Mouse (Mus musculus) limb, embryonic 12.5 days (tissue): ENCODE measurements around the gene Tbxas1. TPM values are rescaled to one million over a fixed set of nuclear protein-coding genes. Genes with fewer than 3 reads are reported as not detected.
A peak's percentile ranks its signal among the peaks of the same experiment; 100 is the strongest.

Source experiments
- ATAC-seq: fragments of 200-750 bp; cut with Nextera tagmentation; 2 replicates; pipeline ENCODE4 v1.8.0; 2017; ENCODE audit warnings: low read depth, moderate TSS enrichment; ENCODE audit not compliant: insufficient number of reproducible peaks, insufficient read depth, low FRiP score, low TSS enrichment
- H3K27ac ChIP-seq: fragments of 300-500 bp; sonication (generic); 2 replicates; pipeline ENCODE4 v1.5.1; 2016; ENCODE audit warnings: mild to moderate bottlenecking, moderate library complexity
- H3K27me3 ChIP-seq: fragments of 300-500 bp; sonication (generic); 2 replicates; pipeline ENCODE4 v1.6.1; 2016; ENCODE audit warnings: mild to moderate bottlenecking, moderate library complexity
- H3K36me3 ChIP-seq: fragments of 300-500 bp; sonication (generic); 2 replicates; pipeline ENCODE4 v1.6.1; 2016; ENCODE audit warnings: mild to moderate bottlenecking, moderate library complexity
- H3K4me1 ChIP-seq: fragments of 300-500 bp; sonication (generic); replicated peaks from 2 replicates; pipeline ENCODE4 v1.6.1; 2016
- H3K4me2 ChIP-seq: fragments of 300-500 bp; sonication (generic); 2 replicates; pipeline ENCODE4 v1.6.1; 2016; ENCODE audit warnings: mild to moderate bottlenecking, moderate library complexity
- H3K4me3 ChIP-seq: fragments of 300-500 bp; sonication (generic); replicated peaks from 2 replicates; pipeline ENCODE4 v1.5.1; 2016; ENCODE audit warnings: mild to moderate bottlenecking
- H3K9ac ChIP-seq: fragments of 300-500 bp; sonication (generic); replicated peaks from 2 replicates; pipeline ENCODE4 v1.6.1; 2016; ENCODE audit warnings: mild to moderate bottlenecking, moderate library complexity
- H3K9me3 ChIP-seq: fragments of 300-500 bp; sonication (generic); 2 replicates; pipeline ENCODE4 v1.6.1; 2016; ENCODE audit warnings: mild to moderate bottlenecking, moderate library complexity
- WGBS: fragments of 180-500 bp; shearing (Covaris S2); methylation state at CpG from one replicate; pipeline ENCODE4 v1.1.7; 2016; 5-methylcytosine and 5-hydroxymethylcytosine counted together
- polyA plus RNA-seq: library from polyadenylated mRNA; unstranded; fragments of >200 nt; fragmentation: Nextera tagmentation; extraction: Ambion mirVana; gene quantifications from 2 replicates; pipeline ENCODE4 v1.2.1, GENCODE M21; 2016

The Tbxas1 gene
- polyA plus RNA-seq, 1 experiment from 2014 or later = 1.1 TPM

GRCm38 (mm10) chr6:39052636-39053035 is 177.4 kb downstream of the Tbxas1 start:
- H3K4me1 ChIP-seq = peaks cover 26% of the 10 kb centered on the region
- H3K4me2 ChIP-seq = no peak overlapping the region
- H3K27ac ChIP-seq = no peak overlapping the region
- WGBS = 91% methylated on average over 4 of the region's 4 CpGs
- no peaks in the 10 kb centered on the region for H3K9me3 ChIP-seq
- H3K9ac ChIP-seq = no peak overlapping the region
- H3K36me3 ChIP-seq = no peaks in the 10 kb centered on the region
- H3K27me3 ChIP-seq = 0 out of 2 replicates have a peak, but pooled peaks cover 8% of the 10 kb centered on the region
- no peak overlapping the region for H3K4me3 ChIP-seq
- ATAC-seq = no peak

- H3K36me3 ChIP-seq = no peaks in the 10 kb centered on the region
- H3K27me3 ChIP-seq = 0 out of 2 replicates have a peak, but pooled peaks cover 8% of the 10 kb centered on the region
- H3K9ac ChIP-seq = no peak overlapping the region
- H3K4me3 ChIP-seq = no peak overlapping the region
- H3K27ac ChIP-seq = peak overlapping the region; percentile 74
- peak; percentile 35; the same call in 1 of the 2 replicates for ATAC-seq
- no peak overlapping the region for H3K4me2 ChIP-seq
- 47% methylated on average over 13 of the region's 13 CpGs for WGBS
- no peaks in the 10 kb centered on the region for H3K9me3 ChIP-seq
- peaks cover 26% of the 10 kb centered on the region for H3K4me1 ChIP-seq
These were observed 179.1 kb downstream of the Tbxas1 start for GRCm38 (mm10) chr6:39054206-39054864.

GRCm38 (mm10) chr6:39054878-39055508 is 179.8 kb downstream of the Tbxas1 start:
- peak overlapping the region; percentile 74; the same call in 1 of the 2 replicates for H3K27ac ChIP-seq
- peaks cover 26% of the 10 kb centered on the region for H3K4me1 ChIP-seq
- H3K4me3 ChIP-seq = no peak overlapping the region
- no peaks in the 10 kb centered on the region for H3K36me3 ChIP-seq
- no peak; the same call in 1 of the 2 replicates for ATAC-seq
- no peak overlapping the region for H3K9ac ChIP-seq
- WGBS = 64% methylated on average over 6 of the region's 6 CpGs
- H3K27me3 ChIP-seq = 0 out of 2 replicates have a peak, but pooled peaks cover 6% of the 10 kb centered on the region
- H3K4me2 ChIP-seq = no peak overlapping the region
- no peaks in the 10 kb centered on the region for H3K9me3 ChIP-seq

- Histone ChIP-seq H3K27me3 (0 out of 2 replicates have a peak, but pooled peaks cover 6% of the 10 kb centered on the region), H3K4me1 (peaks cover 28% of the 10 kb centered on the region), H3K4me3 (no peak overlapping the region), H3K9me3 (no peaks in the 10 kb centered on the region), H3K9ac (no peak overlapping the region), H3K36me3 (no peaks in the 10 kb centered on the region), H3K4me2 (no peak overlapping the region), H3K27ac (no peak overlapping the region; the same call in 1 of the 2 replicates)
- ATAC-seq = no peak
- WGBS = 54% methylated on average over 7 of the region's 7 CpGs
These were observed 180.6 kb downstream of the Tbxas1 start for GRCm38 (mm10) chr6:39055831-39056261.

- ATAC-seq = no peak
- H3K27ac ChIP-seq = no peak overlapping the region
- 88% methylated on average over 1 of the region's 1 CpGs for WGBS
- no peak overlapping the region for H3K9ac ChIP-seq
- H3K4me2 ChIP-seq = no peak overlapping the region
- no peaks in the 10 kb centered on the region for H3K9me3 ChIP-seq
- 0 out of 2 replicates have a peak, but pooled peaks cover 6% of the 10 kb centered on the region for H3K27me3 ChIP-seq
- H3K36me3 ChIP-seq = no peaks in the 10 kb centered on the region
- peaks cover 30% of the 10 kb centered on the region for H3K4me1 ChIP-seq
- H3K4me3 ChIP-seq = no peak overlapping the region
These were observed 182.0 kb downstream of the Tbxas1 start for GRCm38 (mm10) chr6:39057161-39057560.

- Histone ChIP-seq H3K27ac (no peak overlapping the region), H3K27me3 (0 out of 2 replicates have a peak, but pooled peaks cover 2% of the 10 kb centered on the region), H3K4me1 (peaks cover 30% of the 10 kb centered on the region), H3K4me2 (no peak overlapping the region), H3K4me3 (no peak overlapping the region), H3K9ac (no peak overlapping the region), H3K36me3 (no peaks in the 10 kb centered on the region), H3K9me3 (no peaks in the 10 kb centered on the region)
- 55% methylated on average over 3 of the region's 3 CpGs for WGBS
- ATAC-seq = no peak
These were observed 183.2 kb downstream of the Tbxas1 start for GRCm38 (mm10) chr6:39058389-39058788.

- Histone ChIP-seq H3K9ac (no peak overlapping the region), H3K9me3 (no peaks in the 10 kb centered on the region), H3K4me1 (peaks cover 28% of the 10 kb centered on the region), H3K36me3 (no peaks in the 10 kb centered on the region), H3K4me3 (no peak overlapping the region), H3K27me3 (no peaks in the 10 kb centered on the region), H3K4me2 (no peak overlapping the region), H3K27ac (no peak overlapping the region)
- ATAC-seq = no peak
- 57% methylated on average over 3 of the region's 3 CpGs for WGBS
These were observed 183.7 kb downstream of the Tbxas1 start for GRCm38 (mm10) chr6:39058936-39059335.

- no peaks in the 10 kb centered on the region for H3K27me3 ChIP-seq
- H3K4me2 ChIP-seq = no peak overlapping the region
- no peak overlapping the region for H3K9ac ChIP-seq
- no peak overlapping the region for H3K27ac ChIP-seq
- no peak for ATAC-seq
- peaks cover 19% of the 10 kb centered on the region for H3K4me1 ChIP-seq
- H3K4me3 ChIP-seq = no peak overlapping the region
- no peaks in the 10 kb centered on the region for H3K9me3 ChIP-seq
- H3K36me3 ChIP-seq = no peaks in the 10 kb centered on the region
- WGBS = 69% methylated on average over 12 of the region's 12 CpGs
These were observed 184.6 kb downstream of the Tbxas1 start for GRCm38 (mm10) chr6:39059547-39060497.

GRCm38 (mm10) chr6:39061180-39061579 is 186.0 kb downstream of the Tbxas1 start:
- ATAC-seq = no peak
- Histone ChIP-seq H3K4me2 (no peak overlapping the region), H3K36me3 (no peaks in the 10 kb centered on the region), H3K9me3 (no peaks in the 10 kb centered on the region), H3K4me1 (peaks cover 6% of the 10 kb centered on the region), H3K27ac (no peak overlapping the region), H3K9ac (no peak overlapping the region), H3K4me3 (no peak overlapping the region), H3K27me3 (no peaks in the 10 kb centered on the region)
- WGBS = 57% methylated on average over 4 of the region's 4 CpGs

GRCm38 (mm10) chr6:39063541-39063940 is 188.3 kb downstream of the Tbxas1 start:
- Histone ChIP-seq H3K36me3 (no peaks in the 10 kb centered on the region), H3K4me3 (no peak overlapping the region), H3K27ac (no peak overlapping the region), H3K9me3 (no peaks in the 10 kb centered on the region), H3K4me2 (no peak overlapping the region), H3K27me3 (no peaks in the 10 kb centered on the region), H3K4me1 (peaks cover 8% of the 10 kb centered on the region), H3K9ac (no peak overlapping the region)
- no peak for ATAC-seq
- 48% methylated on average over 2 of the region's 2 CpGs for whole genome bisulfite sequencing
